Mouse (Mus musculus) CH12.LX (cell line): ENCODE data around the gene Dvl2. TPM values are rescaled to one million over a fixed set of nuclear protein-coding genes. Genes with fewer than 3 reads are reported as not detected.

Source experiments
- DNase-seq: peaks from one replicate; pipeline ENCODE4 v3.0.0-alpha.2; 2013; ENCODE audit errors: extremely low read depth
- H3K27ac ChIP-seq: 2 replicates; pipeline ENCODE4 v1.5.1; 2012; ENCODE audit warnings: low read depth, mild to moderate bottlenecking, control low read depth, moderate library complexity; ENCODE audit not compliant: insufficient read depth
- H3K27me3 ChIP-seq: replicated peaks from 2 replicates; pipeline ENCODE3; 2012; ENCODE audit warnings: inconsistent platforms
- H3K36me3 ChIP-seq, 2 experiments: replicated peaks in 1 of 2; 2 replicates each; pipeline versions ENCODE3 to v1.6.1; 2012; ENCODE audit warnings: inconsistent platforms in 1 of 2, low read length in 1 of 2, mild to moderate bottlenecking in 1 of 2, mixed read lengths in 1 of 2, moderate library complexity in 1 of 2; ENCODE audit not compliant: control insufficient read depth in 1 of 2, insufficient read depth in 1 of 2
- H3K4me1 ChIP-seq, 2 experiments: 2 replicates each; pipeline ENCODE4 v1.6.1; 2012; ENCODE audit warnings: inconsistent platforms in 1 of 2, moderate library complexity in 1 of 2; ENCODE audit not compliant: insufficient read depth in 2 of 2, control insufficient read depth in 1 of 2
- H3K4me2 ChIP-seq: 2 replicates; pipeline ENCODE4 v1.6.1; 2012; ENCODE audit warnings: low read depth, mild to moderate bottlenecking, control low read depth; ENCODE audit not compliant: poor library complexity, insufficient read depth, severe bottlenecking
- H3K4me3 ChIP-seq, 3 experiments: fragments of 150-350 bp in 1 of 3; sonication (generic) in 1 of 3; replicated peaks in 1 of 3; 2 replicates each; pipeline versions ENCODE3 to v1.5.1; 2011 to 2012; ENCODE audit warnings: low read depth in 2 of 3, low read length in 2 of 3, mild to moderate bottlenecking in 2 of 3, moderate library complexity in 2 of 3, control low read depth in 1 of 3, improper control_type of control experiment in 1 of 3, inconsistent platforms in 1 of 3, mixed read lengths in 1 of 3; ENCODE audit not compliant: poor library complexity in 1 of 3
- H3K79me2 ChIP-seq: replicated peaks from 2 replicates; pipeline ENCODE4 v1.6.1; 2012; ENCODE audit warnings: mild to moderate bottlenecking, moderate library complexity; ENCODE audit not compliant: control insufficient read depth, poor library complexity, insufficient read depth, severe bottlenecking; ENCODE audit errors: extremely low read depth
- H3K9ac ChIP-seq: 2 replicates; pipeline ENCODE4 v1.6.1; 2012; ENCODE audit warnings: low read depth, mild to moderate bottlenecking, control low read depth, moderate library complexity; ENCODE audit not compliant: insufficient read depth
- H3K9me3 ChIP-seq: replicated peaks from 2 replicates; pipeline ENCODE3; 2012; ENCODE audit warnings: low read length, inconsistent platforms, mixed read lengths
- CHD1 ChIP-seq: IDR thresholded peaks from 2 replicates; pipeline ENCODE4 v1.6.1; 2012; ENCODE audit warnings: low read depth, low read length, improper control_type of control experiment, inconsistent platforms
- CHD2 ChIP-seq: IDR thresholded peaks from 2 replicates; pipeline ENCODE4 v1.6.1; 2011; ENCODE audit warnings: low read length, improper control_type of control experiment
- E2F4 ChIP-seq: IDR thresholded peaks from 2 replicates; pipeline ENCODE4 v1.6.1; 2011; ENCODE audit warnings: low read depth, low read length, improper control_type of control experiment; ENCODE audit not compliant: insufficient replicate concordance
- ELF1 ChIP-seq: IDR thresholded peaks from 2 replicates; pipeline ENCODE4 v1.6.1; 2014; ENCODE audit warnings: low read depth, mild to moderate bottlenecking, inconsistent platforms, low read length, improper control_type of control experiment
- EP300 ChIP-seq: IDR thresholded peaks from 2 replicates; pipeline ENCODE4 v1.6.1; 2011; ENCODE audit warnings: low read length, improper control_type of control experiment
- ETS1 ChIP-seq: conservative IDR thresholded peaks from 2 replicates; pipeline ENCODE4 v1.6.1; 2012; ENCODE audit warnings: low read depth, mild to moderate bottlenecking, inconsistent platforms, low read length, improper control_type of control experiment, moderate library complexity
- GABPA ChIP-seq: IDR thresholded peaks from 2 replicates; pipeline ENCODE4 v1.6.1; 2012; ENCODE audit warnings: low read depth, low read length, improper control_type of control experiment, inconsistent platforms; ENCODE audit not compliant: insufficient replicate concordance
- IRF4 ChIP-seq: IDR thresholded peaks from 2 replicates; pipeline ENCODE4 v1.6.1; 2014; ENCODE audit warnings: low read depth, mild to moderate bottlenecking, inconsistent platforms, low read length, improper control_type of control experiment
- JUN ChIP-seq: IDR thresholded peaks from 2 replicates; pipeline ENCODE4 v1.6.1; 2011; ENCODE audit warnings: low read depth, mild to moderate bottlenecking, low read length, improper control_type of control experiment, moderate library complexity; ENCODE audit not compliant: insufficient read depth
- KAT2A ChIP-seq: IDR thresholded peaks from 2 replicates; pipeline ENCODE4 v1.6.1; 2012; ENCODE audit warnings: low read length, improper control_type of control experiment, inconsistent platforms; ENCODE audit not compliant: insufficient replicate concordance
- MAZ ChIP-seq: IDR thresholded peaks from 2 replicates; pipeline ENCODE4 v1.6.1; 2012; ENCODE audit warnings: low read depth, mild to moderate bottlenecking, inconsistent platforms, low read length, improper control_type of control experiment, moderate library complexity
- MXI1 ChIP-seq: IDR thresholded peaks from 2 replicates; pipeline ENCODE4 v1.6.1; 2011; ENCODE audit warnings: mild to moderate bottlenecking, low read depth, low read length, improper control_type of control experiment
- MYC ChIP-seq: IDR thresholded peaks from 2 replicates; pipeline ENCODE4 v1.6.1; 2011; ENCODE audit warnings: low read depth, mild to moderate bottlenecking, improper control_type of control experiment, low read length
- NELFE ChIP-seq: IDR thresholded peaks from 2 replicates; pipeline ENCODE4 v1.6.1; 2011; ENCODE audit warnings: low read depth, low read length, improper control_type of control experiment
- NRF1 ChIP-seq: IDR thresholded peaks from 2 replicates; pipeline ENCODE4 v1.6.1; 2014; ENCODE audit warnings: low read depth, mild to moderate bottlenecking, inconsistent platforms, low read length, improper control_type of control experiment, moderate library complexity
- PAX5 ChIP-seq: IDR thresholded peaks from 2 replicates; pipeline ENCODE4 v1.6.1; 2012; ENCODE audit warnings: low read length, inconsistent platforms, mixed read lengths
- POLR2AphosphoS2 ChIP-seq: IDR thresholded peaks from 2 replicates; pipeline ENCODE4 v1.6.1; 2011; ENCODE audit warnings: low read depth, low read length, improper control_type of control experiment
- RAD21 ChIP-seq: IDR thresholded peaks from 2 replicates; pipeline ENCODE4 v1.6.1; 2011; ENCODE audit warnings: low read depth, mild to moderate bottlenecking, low read length, improper control_type of control experiment, moderate library complexity
- RCOR1 ChIP-seq: conservative IDR thresholded peaks from 2 replicates; pipeline ENCODE4 v1.6.1; 2012; ENCODE audit warnings: low read depth, mild to moderate bottlenecking, inconsistent platforms, low read length, improper control_type of control experiment
- SIN3A ChIP-seq: IDR thresholded peaks from 2 replicates; pipeline ENCODE4 v1.6.1; 2012; ENCODE audit warnings: low read length, improper control_type of control experiment, inconsistent platforms
- TBP ChIP-seq: conservative IDR thresholded peaks from 2 replicates; pipeline ENCODE4 v1.6.1; 2011; ENCODE audit warnings: low read depth, low read length, improper control_type of control experiment
- UBTF ChIP-seq: IDR thresholded peaks from 2 replicates; pipeline ENCODE4 v1.6.1; 2012; ENCODE audit warnings: low read depth, mild to moderate bottlenecking, inconsistent platforms, low read length, improper control_type of control experiment, moderate library complexity
- USF1 ChIP-seq: IDR thresholded peaks from 2 replicates; pipeline ENCODE4 v1.6.1; 2014; ENCODE audit warnings: low read depth, mild to moderate bottlenecking, inconsistent platforms, low read length, improper control_type of control experiment
- USF2 ChIP-seq: conservative IDR thresholded peaks from 2 replicates; pipeline ENCODE4 v1.6.1; 2011; ENCODE audit warnings: low read depth, low read length, improper control_type of control experiment
- ZC3H11A ChIP-seq: IDR thresholded peaks from 2 replicates; pipeline ENCODE4 v1.6.1; 2012; ENCODE audit warnings: low read depth, mild to moderate bottlenecking, inconsistent platforms, low read length, improper control_type of control experiment
- ZKSCAN1 ChIP-seq: IDR thresholded peaks from 2 replicates; pipeline ENCODE4 v1.6.1; 2012; ENCODE audit warnings: low read depth, inconsistent platforms, low read length, improper control_type of control experiment, borderline replicate concordance
- ZMIZ1 ChIP-seq: IDR thresholded peaks from 2 replicates; pipeline ENCODE4 v1.6.1; 2012; ENCODE audit warnings: low read depth, mild to moderate bottlenecking, inconsistent platforms, low read length, improper control_type of control experiment
- dilution Hi-C: fragments of 300-500 bp; cut with MboI; formaldehyde crosslinking; loops from 2 replicates; pipeline ENCODE4 v1.14.3; 2020; ENCODE audit warnings: low sequenced_read_pairs; ENCODE audit not compliant: extremely low pct_unique_long_range_greater_than_20kb, extremely low pct_ligation_motif_present
- in situ Hi-C: fragments of 300-500 bp; cut with MboI; formaldehyde crosslinking; loops from 3 replicates; pipeline ENCODE4 v1.14.3; 2019; ENCODE audit warnings: low sequenced_read_pairs, low pct_ligation_motif_present, low pct_unique_long_range_greater_than_20kb, mixed read lengths
- polyA plus RNA-seq: library from polyadenylated mRNA; unstranded; fragments of >175 nt; gene quantifications from 2 replicates; pipeline ENCODE4 v1.2.1, GENCODE M21; 2012; ENCODE audit warnings: low read depth; ENCODE audit not compliant: insufficient read length
- total RNA-seq, 2 experiments: library from RNA; depleted of rRNA; stranded (reverse); fragments of 300-350 nt in 1 of 2; fragments of >200 nt in 1 of 2; gene quantifications; 2 replicates each; pipeline ENCODE4 v1.2.3; 2012 to 2014

Dvl2 gene
- total and polyA plus RNA-seq, 3 experiments, result 15.1 to 30.6 (median 27.1) TPM

DNA sequence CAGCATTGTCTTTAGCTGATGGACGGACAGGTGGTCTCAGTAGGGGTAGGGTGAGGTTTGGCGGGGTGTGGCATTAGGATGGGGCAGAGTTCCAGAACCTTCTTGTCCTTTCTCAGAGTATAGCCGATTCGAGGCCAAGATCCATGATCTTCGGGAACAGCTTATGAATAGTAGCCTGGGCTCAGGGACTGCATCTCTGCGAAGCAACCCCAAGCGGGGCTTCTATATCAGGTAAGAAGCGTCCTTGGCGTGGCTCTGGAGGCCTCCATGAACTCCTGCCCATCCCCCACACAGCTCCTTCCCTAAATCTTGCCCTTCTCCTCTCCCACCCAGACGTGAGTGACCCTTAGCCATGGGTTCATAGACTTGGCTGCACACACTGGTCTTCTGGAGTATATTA, 39.2 kb downstream of the Dvl2 start:
- in situ Hi-C loops, result no loop called here
- dilution Hi-C loops, result no loop called here
- no peak for TF ChIP-seq CHD1
- TF ChIP-seq USF1, result no peak
- TF ChIP-seq NRF1, result no peak
- no peak for TF ChIP-seq MXI1
- TF ChIP-seq PAX5, result no peak
- no peak for TF ChIP-seq USF2
- TF ChIP-seq ZKSCAN1, result no peak
- no peak for TF ChIP-seq ETS1
- no peak for TF ChIP-seq ZC3H11A
- no peak for TF ChIP-seq GABPA
- no peak for TF ChIP-seq TBP
- TF ChIP-seq NELFE, result no peak
- no peak for TF ChIP-seq JUN
- TF ChIP-seq UBTF, result no peak
- no peak for TF ChIP-seq IRF4

DNA sequence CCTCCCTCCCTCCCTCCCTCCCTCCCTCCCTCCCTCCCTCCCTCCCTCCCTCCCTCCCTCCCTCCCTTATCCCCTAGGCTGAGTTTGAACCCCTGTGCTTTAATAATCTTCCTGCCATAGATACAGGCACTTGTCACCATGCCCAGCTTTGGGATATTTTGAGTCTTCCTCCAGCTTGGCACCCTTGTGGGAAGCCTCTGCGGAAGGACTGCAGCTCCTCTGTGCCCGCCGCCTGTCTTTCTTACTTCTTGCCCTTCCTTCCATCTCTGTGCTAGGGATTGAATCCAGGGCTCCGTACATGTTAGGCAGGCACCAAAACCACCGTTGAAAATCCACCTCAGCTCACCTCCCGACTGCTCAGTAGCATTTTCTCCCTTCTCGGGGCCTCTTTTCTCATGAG, 39.8 kb downstream of the Dvl2 start:
- TF ChIP-seq NELFE (no peak), PAX5 (no peak), RAD21 (no peak), IRF4 (no peak), ELF1 (no peak), EP300 (no peak), RCOR1 (no peak), USF2 (no peak), MYC (no peak), ZC3H11A (no peak), KAT2A (no peak), NRF1 (no peak), ZKSCAN1 (no peak), ZMIZ1 (no peak), POLR2AphosphoS2 (no peak), GABPA (no peak), E2F4 (no peak), SIN3A (no peak), MAZ (no peak), CHD2 (no peak)
- no peak overlapping the region for H3K4me2 ChIP-seq
- in situ Hi-C loops (no loop called here), dilution Hi-C loops (no loop called here)
- no peaks in the 10 kb centered on the region for H3K79me2 ChIP-seq
- no peaks in the 10 kb centered on the region for H3K9me3 ChIP-seq
- DNase-seq, result no peak
- H3K9ac ChIP-seq, result no peak overlapping the region
- peaks cover 10 to 17% of the 10 kb centered on the region in 2 experiments for H3K4me1 ChIP-seq
- H3K4me3 ChIP-seq, result no peak overlapping the region
- no peaks in the 10 kb centered on the region for H3K27me3 ChIP-seq
- H3K27ac ChIP-seq, result no peak overlapping the region
- peaks cover 0 to 50% of the 10 kb centered on the region in 2 experiments for H3K36me3 ChIP-seq

More for the DNA sequence above, 39.2 kb downstream of the Dvl2 start:
- H3K9ac ChIP-seq, result no peak overlapping the region
- H3K36me3 ChIP-seq, result peaks cover 0 to 46% of the 10 kb centered on the region in 2 experiments
- no peaks in the 10 kb centered on the region for H3K79me2 ChIP-seq
- H3K4me2 ChIP-seq, result no peak overlapping the region
- H3K4me3 ChIP-seq, result no peak overlapping the region
- H3K9me3 ChIP-seq, result no peaks in the 10 kb centered on the region
- H3K27ac ChIP-seq, result no peak overlapping the region
- DNase-seq, result no peak
- no peaks in the 10 kb centered on the region for H3K27me3 ChIP-seq
- H3K4me1 ChIP-seq, result peaks cover 10 to 17% of the 10 kb centered on the region in 2 experiments
